Mouse (Mus musculus): ENCODE data around the gene Zar1. TPM values are rescaled to one million over a fixed set of nuclear protein-coding genes. Genes with fewer than 3 reads are reported as not detected.

Gene Zar1
- polyA plus RNA-seq, 1 experiment from 2014 or later = 0.74 TPM

DNA sequence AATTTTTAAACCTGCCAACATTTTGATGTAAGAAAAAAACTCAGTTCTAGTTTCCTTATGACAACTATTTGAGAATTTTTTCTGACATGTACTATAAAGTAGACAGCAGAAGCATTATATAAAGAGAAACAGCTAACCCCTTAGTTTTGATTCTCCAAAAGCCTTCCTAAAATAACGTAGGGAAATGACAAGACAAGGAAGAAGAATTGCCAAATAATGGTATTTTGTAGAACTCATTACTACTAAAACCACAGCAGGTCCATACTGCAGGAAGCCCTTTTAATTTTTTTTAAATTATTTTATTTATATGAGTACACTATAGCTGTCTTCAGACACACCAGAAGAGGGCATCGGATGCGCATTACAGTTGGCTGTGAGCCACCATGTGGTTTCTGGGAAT, 29.8 kb downstream of the Zar1 start:
- no peak for ATAC-seq (ENCODE audit: low read depth)
- Histone ChIP-seq H3K27ac (replicated peaks; ENCODE audit: low read depth, low read length) (no peak overlapping the region), H3K27me3 (replicated peaks; ENCODE audit: control insufficient read depth, insufficient read depth, low read length) (no peaks in the 10 kb centered on the region), H3K36me3 (ENCODE audit: control insufficient read depth, insufficient read depth, low read length) (peaks cover 33% of the 10 kb centered on the region), H3K9ac (ENCODE audit: low read depth, low read length) (no peak overlapping the region), H3K4me3 (ENCODE audit: low read depth, low read length) (no peak overlapping the region), H3K4me2 (ENCODE audit: low read depth, low read length) (no peak overlapping the region), H3K9me3 (ENCODE audit: control insufficient read depth, low read length) (no peaks in the 10 kb centered on the region), H3K4me1 (ENCODE audit: control insufficient read depth, insufficient read depth, low read length) (no peaks in the 10 kb centered on the region)
- 90% methylated on average over 3 of the region's 3 CpGs for WGBS
- no peak for DNase-seq (ENCODE audit: low spot score)

DNA sequence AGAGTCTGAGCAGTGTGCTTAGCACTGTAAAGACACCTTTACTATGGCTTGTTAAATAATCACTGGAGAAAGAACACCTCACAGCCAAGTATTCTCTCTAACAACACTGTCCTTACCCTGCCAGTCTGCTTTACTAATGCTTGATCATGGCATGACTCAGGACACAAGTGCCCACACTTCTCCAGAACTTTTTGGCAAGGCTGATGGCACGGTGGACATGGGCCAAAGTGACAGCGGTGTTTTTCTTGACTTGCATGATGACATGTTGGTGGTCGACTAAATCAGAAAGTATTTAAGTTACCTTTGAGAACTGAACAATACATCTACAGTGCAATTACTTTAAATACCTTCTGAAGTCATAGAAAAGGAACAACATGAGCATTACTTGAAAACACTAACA, 52.2 kb downstream of the Zar1 start:
- 92% methylated on average over 3 of the region's 3 CpGs for WGBS
- H3K4me2 ChIP-seq (ENCODE audit: low read depth, low read length) = no peak overlapping the region
- H3K27me3 ChIP-seq (replicated peaks; ENCODE audit: control insufficient read depth, insufficient read depth, low read length) = no peaks in the 10 kb centered on the region
- H3K4me1 ChIP-seq (ENCODE audit: control insufficient read depth, insufficient read depth, low read length) = no peaks in the 10 kb centered on the region
- H3K9ac ChIP-seq (ENCODE audit: low read depth, low read length) = no peak overlapping the region
- no peak for DNase-seq (ENCODE audit: low spot score)
- no peak for ATAC-seq (ENCODE audit: low read depth)
- no peak overlapping the region for H3K4me3 ChIP-seq (ENCODE audit: low read depth, low read length)
- no peaks in the 10 kb centered on the region for H3K9me3 ChIP-seq (ENCODE audit: control insufficient read depth, low read length)
- no peak overlapping the region for H3K27ac ChIP-seq (replicated peaks; ENCODE audit: low read depth, low read length)
- H3K36me3 ChIP-seq (ENCODE audit: control insufficient read depth, insufficient read depth, low read length) = peaks cover 58% of the 10 kb centered on the region

Other genes starting within 250 kb of the Zar1 start
- gene Corin, start 76.8 kb downstream of the Zar1 start, polyA plus RNA-seq (2014; fragmentation: Nextera tagmentation; extraction: Ambion mirVana) = 4.5 and 5.3 TPM in 2 replicates
- 20.9 and 26.2 TPM in 2 replicates for gene Nfxl1, start 21.6 kb downstream of the Zar1 start, polyA plus RNA-seq (2014; fragmentation: Nextera tagmentation; extraction: Ambion mirVana)
- 0.56 and 0.81 TPM in 2 replicates for gene Gm5868, start 6.3 kb upstream of the Zar1 start, polyA plus RNA-seq (2014; fragmentation: Nextera tagmentation; extraction: Ambion mirVana)
- gene Cnga1, start 63.0 kb upstream of the Zar1 start, polyA plus RNA-seq (2014; fragmentation: Nextera tagmentation; extraction: Ambion mirVana) = not detected in 2 replicates
- gene Nipal1, start 66.5 kb upstream of the Zar1 start, polyA plus RNA-seq (2014; fragmentation: Nextera tagmentation; extraction: Ambion mirVana) = 2.0 and 9.0 TPM in 2 replicates
- gene Txk, start 171.5 kb upstream of the Zar1 start, polyA plus RNA-seq (2014; fragmentation: Nextera tagmentation; extraction: Ambion mirVana) = 0.11 and 0.12 TPM in 2 replicates